Mouse (Mus musculus): Measurements from ENCODE around the gene Oaz3. TPM values are rescaled to one million over a fixed set of nuclear protein-coding genes. Genes with fewer than 3 reads are reported as not detected.
A peak's percentile ranks its signal among the peaks of the same experiment; 100 is the strongest.

Oaz3 gene
- polyA plus RNA-seq, 1 experiment, result not detected

GRCm38 (mm10) chr3:94479564-94479963 lies 35.8 kb upstream of the Oaz3 start:
- no peak overlapping the region for H3K4me3 ChIP-seq (ENCODE audit: low read depth, low read length)
- H3K36me3 ChIP-seq (ENCODE audit: control insufficient read depth, insufficient read depth, low read length), result no peaks in the 10 kb centered on the region
- peaks cover 17% of the 10 kb centered on the region; the same call in 1 of the 2 replicates for H3K4me1 ChIP-seq (ENCODE audit: control insufficient read depth, insufficient read depth, insufficient read length, low read length)
- H3K27ac ChIP-seq (ENCODE audit: insufficient read depth, low read depth, low read length), result no peak overlapping the region
- TF ChIP-seq POLR2A (IDR thresholded peaks at IDR 0.05; ENCODE audit: low read depth, low read length), result no peak
- TF ChIP-seq CTCF (IDR thresholded peaks at IDR 0.05; ENCODE audit: extremely low read depth, insufficient read length, insufficient replicate concordance, low read depth, low read length), result no peak
- 12% methylated on average over 11 of the region's 11 CpGs for WGBS
- peaks cover 3% of the 10 kb centered on the region; the same call in 1 of the 2 replicates for H3K27me3 ChIP-seq (ENCODE audit: control insufficient read depth, insufficient read depth, low read length)

- TF ChIP-seq POLR2A (IDR thresholded peaks at IDR 0.05; ENCODE audit: low read depth, low read length), result no peak
- WGBS, result 27% methylated on average over 9 of the region's 9 CpGs
- no peaks in the 10 kb centered on the region for H3K36me3 ChIP-seq (ENCODE audit: control insufficient read depth, insufficient read depth, low read length)
- H3K4me3 ChIP-seq (ENCODE audit: low read depth, low read length), result no peak overlapping the region
- H3K27me3 ChIP-seq (ENCODE audit: control insufficient read depth, insufficient read depth, low read length), result peaks cover 3% of the 10 kb centered on the region; the same call in 1 of the 2 replicates
- H3K27ac ChIP-seq (ENCODE audit: insufficient read depth, low read depth, low read length), result no peak overlapping the region
- H3K4me1 ChIP-seq (ENCODE audit: control insufficient read depth, insufficient read depth, insufficient read length, low read length), result peaks cover 17% of the 10 kb centered on the region; the same call in 1 of the 2 replicates
Measured at GRCm38 (mm10) chr3:94478591-94479169, 35.0 kb upstream of the Oaz3 start.

GRCm38 (mm10) chr3:94477981-94478422 lies 34.3 kb upstream of the Oaz3 start, which contains the start of gene Celf3:
Gene Celf3 (plus strand): TSS chr3:94478295.
- TF ChIP-seq CTCF (IDR thresholded peaks at IDR 0.05; ENCODE audit: extremely low read depth, insufficient read length, insufficient replicate concordance, low read depth, low read length) (no peak), POLR2A (IDR thresholded peaks at IDR 0.05; ENCODE audit: low read depth, low read length) (no peak)
- peaks cover 22% of the 10 kb centered on the region for H3K4me1 ChIP-seq (ENCODE audit: control insufficient read depth, insufficient read depth, insufficient read length, low read length)
- no peaks in the 10 kb centered on the region for H3K36me3 ChIP-seq (ENCODE audit: control insufficient read depth, insufficient read depth, low read length)
- H3K27me3 ChIP-seq (ENCODE audit: control insufficient read depth, insufficient read depth, low read length), result peaks cover 3% of the 10 kb centered on the region; the same call in 1 of the 2 replicates
- WGBS, result 2% methylated on average over 14 of the region's 14 CpGs
- no peak within 1 kb of the TSS for H3K4me3 ChIP-seq (ENCODE audit: low read depth, low read length)
- no peak within 1 kb of the TSS for H3K27ac ChIP-seq (ENCODE audit: insufficient read depth, low read depth, low read length)

DNA sequence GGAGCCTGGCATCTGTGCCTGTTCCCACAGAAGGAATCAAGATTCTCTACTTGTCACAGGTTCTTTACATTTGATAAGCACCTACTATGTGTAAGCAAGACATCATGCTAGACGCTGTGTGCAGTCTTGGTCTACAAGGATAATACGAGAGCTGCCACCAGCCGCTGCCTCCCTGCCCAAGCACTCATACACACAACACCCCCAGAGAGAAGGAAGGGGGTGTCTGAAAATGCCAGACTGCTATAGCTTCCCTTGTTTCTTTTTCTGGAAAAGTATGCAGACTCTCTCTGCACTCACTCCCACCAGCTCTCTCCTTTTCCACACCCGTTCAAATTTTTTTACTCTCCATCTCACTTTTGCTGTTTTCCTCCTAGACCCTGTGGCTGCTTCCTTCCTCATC lies 33.7 kb upstream of the Oaz3 start:
- Histone ChIP-seq H3K27ac (ENCODE audit: insufficient read depth, low read depth, low read length) (no peak overlapping the region), H3K27me3 (ENCODE audit: control insufficient read depth, insufficient read depth, low read length) (peaks cover 3% of the 10 kb centered on the region; the same call in 1 of the 2 replicates), H3K4me3 (ENCODE audit: low read depth, low read length) (no peak overlapping the region), H3K36me3 (ENCODE audit: control insufficient read depth, insufficient read depth, low read length) (no peaks in the 10 kb centered on the region), H3K4me1 (ENCODE audit: control insufficient read depth, insufficient read depth, insufficient read length, low read length) (peaks cover 25% of the 10 kb centered on the region)
- no peak for TF ChIP-seq POLR2A (IDR thresholded peaks at IDR 0.05; ENCODE audit: low read depth, low read length)
- TF ChIP-seq CTCF (IDR thresholded peaks at IDR 0.05; ENCODE audit: extremely low read depth, insufficient read length, insufficient replicate concordance, low read depth, low read length), result no peak
- WGBS, result 66% methylated on average over 4 of the region's 4 CpGs

DNA sequence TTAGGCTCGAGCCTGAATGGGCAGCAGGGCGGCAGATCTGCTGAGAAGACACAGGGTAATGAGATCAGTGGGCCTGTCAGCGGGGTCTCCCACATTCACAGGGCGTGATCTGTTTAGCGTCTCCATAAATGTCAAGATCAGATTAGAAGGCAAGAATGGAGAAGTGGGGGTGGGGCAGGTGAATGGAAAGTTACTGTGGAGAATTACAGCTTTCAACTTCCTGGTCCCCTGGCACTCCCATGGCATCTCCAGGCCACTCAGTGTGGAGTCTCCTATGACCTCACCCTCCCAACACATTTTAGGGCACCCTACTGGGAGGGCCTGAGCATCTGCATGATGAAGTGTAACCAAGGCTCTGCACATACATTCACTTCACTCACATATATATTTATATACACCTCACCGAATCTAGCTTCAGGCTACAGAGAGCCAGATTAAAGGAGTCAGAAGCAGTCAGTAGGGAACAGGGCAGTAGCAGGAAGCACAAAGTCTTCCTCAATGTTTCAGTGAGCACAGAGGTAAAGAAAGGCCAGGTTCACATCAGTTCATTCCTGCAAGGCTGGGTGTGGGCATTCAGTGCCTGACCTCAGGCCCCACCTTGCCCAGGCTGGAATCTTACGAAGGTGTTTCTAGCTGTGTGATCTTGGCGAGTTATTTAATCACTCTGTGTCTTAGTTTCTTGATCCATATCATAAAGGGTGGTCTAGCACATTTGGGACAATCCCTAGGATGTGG lies 32.8 kb upstream of the Oaz3 start:
- H3K27ac ChIP-seq (ENCODE audit: insufficient read depth, low read depth, low read length), result peak overlapping the region; percentile 80
- H3K4me1 ChIP-seq (ENCODE audit: control insufficient read depth, insufficient read depth, insufficient read length, low read length), result peaks cover 25% of the 10 kb centered on the region
- no peak overlapping the region for H3K4me3 ChIP-seq (ENCODE audit: low read depth, low read length)
- H3K27me3 ChIP-seq (ENCODE audit: control insufficient read depth, insufficient read depth, low read length), result peaks cover 3% of the 10 kb centered on the region; the same call in 1 of the 2 replicates
- no peaks in the 10 kb centered on the region for H3K36me3 ChIP-seq (ENCODE audit: control insufficient read depth, insufficient read depth, low read length)
- WGBS, result 24% methylated on average over 8 of the region's 8 CpGs
- no peak for TF ChIP-seq CTCF (IDR thresholded peaks at IDR 0.05; ENCODE audit: extremely low read depth, insufficient read length, insufficient replicate concordance, low read depth, low read length)
- no peak for TF ChIP-seq POLR2A (IDR thresholded peaks at IDR 0.05; ENCODE audit: low read depth, low read length)

DNA sequence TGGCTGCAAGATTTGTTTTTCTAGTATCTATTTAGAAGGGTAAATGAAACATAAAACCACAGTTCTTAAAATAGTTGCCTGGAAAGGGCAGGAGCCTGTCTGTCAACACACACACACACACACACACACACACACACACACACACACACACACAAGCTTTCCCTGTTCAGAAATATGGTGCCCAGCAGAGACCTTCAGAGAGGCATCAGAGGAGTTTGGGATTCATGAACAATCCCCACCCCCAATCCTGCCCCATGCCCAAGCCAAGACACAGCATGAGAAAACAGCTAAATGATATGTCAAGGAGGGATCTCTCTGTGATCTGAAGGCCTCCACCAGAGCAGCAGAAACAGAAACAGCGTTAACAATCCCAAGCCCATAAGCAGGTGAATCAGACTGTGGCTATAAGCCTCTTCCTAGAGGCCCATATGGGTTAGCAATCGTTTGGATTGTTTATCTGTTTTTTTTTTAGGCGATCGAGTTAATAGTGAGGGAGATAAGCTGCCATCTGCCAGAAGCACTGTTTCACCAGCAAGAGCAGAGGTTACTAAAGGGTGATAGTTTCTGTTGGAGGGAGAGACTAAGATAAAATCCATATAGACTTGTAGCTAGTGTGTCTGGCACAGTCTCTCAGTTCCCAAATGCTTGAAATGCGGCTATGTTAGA lies 30.0 kb upstream of the Oaz3 start:
- Histone ChIP-seq H3K4me3 (ENCODE audit: low read depth, low read length) (no peak overlapping the region), H3K36me3 (ENCODE audit: control insufficient read depth, insufficient read depth, low read length) (no peaks in the 10 kb centered on the region), H3K27ac (ENCODE audit: insufficient read depth, low read depth, low read length) (no peak overlapping the region), H3K4me1 (ENCODE audit: control insufficient read depth, insufficient read depth, insufficient read length, low read length) (peaks cover 25% of the 10 kb centered on the region), H3K27me3 (ENCODE audit: control insufficient read depth, insufficient read depth, low read length) (no peaks in the 10 kb centered on the region)
- 29% methylated on average over 5 of the region's 5 CpGs for WGBS
- TF ChIP-seq CTCF (IDR thresholded peaks at IDR 0.05; ENCODE audit: extremely low read depth, insufficient read length, insufficient replicate concordance, low read depth, low read length) (no peak), POLR2A (IDR thresholded peaks at IDR 0.05; ENCODE audit: low read depth, low read length) (no peak)

DNA sequence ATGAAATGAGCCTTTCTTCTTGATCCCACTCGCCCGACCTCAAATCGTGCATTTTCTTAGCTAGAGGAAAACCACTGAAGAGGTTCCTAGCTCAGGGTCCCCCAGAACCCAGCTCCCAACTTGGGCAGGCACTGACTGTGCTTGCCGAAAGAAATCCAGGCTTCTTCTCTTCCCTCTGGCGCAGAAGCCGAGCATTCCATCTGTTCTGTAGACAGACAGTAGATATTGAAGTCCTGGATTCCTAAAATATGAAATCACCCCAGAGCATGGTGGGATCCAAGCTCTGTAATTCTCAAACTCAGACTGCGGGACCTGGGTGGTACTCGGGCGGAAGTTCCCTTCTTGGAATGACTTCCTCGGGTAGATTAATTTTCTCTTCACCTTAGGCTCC lies 29.4 kb upstream of the Oaz3 start:
- peak overlapping the region; percentile 42; the same call in 1 of the 2 replicates for H3K27ac ChIP-seq (ENCODE audit: insufficient read depth, low read depth, low read length)
- no peaks in the 10 kb centered on the region for H3K36me3 ChIP-seq (ENCODE audit: control insufficient read depth, insufficient read depth, low read length)
- WGBS, result 63% methylated on average over 10 of the region's 10 CpGs
- no peaks in the 10 kb centered on the region for H3K27me3 ChIP-seq (ENCODE audit: control insufficient read depth, insufficient read depth, low read length)
- no peak for TF ChIP-seq CTCF (IDR thresholded peaks at IDR 0.05; ENCODE audit: extremely low read depth, insufficient read length, insufficient replicate concordance, low read depth, low read length)
- no peak for TF ChIP-seq POLR2A (IDR thresholded peaks at IDR 0.05; ENCODE audit: low read depth, low read length)
- no peak overlapping the region for H3K4me3 ChIP-seq (ENCODE audit: low read depth, low read length)
- H3K4me1 ChIP-seq (ENCODE audit: control insufficient read depth, insufficient read depth, insufficient read length, low read length), result peaks cover 25% of the 10 kb centered on the region
